Mouse (Mus musculus) pancreas, adult 10 weeks (tissue): Measurements from ENCODE around the gene Zmym3. TPM values are rescaled to one million over a fixed set of nuclear protein-coding genes. Genes with fewer than 3 reads are reported as not detected.

Source experiments
- polyA plus RNA-seq: library from polyadenylated mRNA; stranded (reverse); fragments of 350-450 nt; fragmentation: Illumina TruSeq; extraction: RNeasy Lipid Tissue Mini Kit (QIAGEN cat#74804); gene quantifications from one replicate; pipeline ENCODE4 v1.2.3, GENCODE M21; 2015; ENCODE audit warnings: low read depth, low replicate concordance; ENCODE audit not compliant: insufficient read depth

The Zmym3 gene
- polyA plus RNA-seq = 7.9 TPM

GRCm38 (mm10) chrX:101420700-101421095 lies at the start of gene Zmym3:
Zmym3 (minus strand) TSS chrX:101420849.

DNA sequence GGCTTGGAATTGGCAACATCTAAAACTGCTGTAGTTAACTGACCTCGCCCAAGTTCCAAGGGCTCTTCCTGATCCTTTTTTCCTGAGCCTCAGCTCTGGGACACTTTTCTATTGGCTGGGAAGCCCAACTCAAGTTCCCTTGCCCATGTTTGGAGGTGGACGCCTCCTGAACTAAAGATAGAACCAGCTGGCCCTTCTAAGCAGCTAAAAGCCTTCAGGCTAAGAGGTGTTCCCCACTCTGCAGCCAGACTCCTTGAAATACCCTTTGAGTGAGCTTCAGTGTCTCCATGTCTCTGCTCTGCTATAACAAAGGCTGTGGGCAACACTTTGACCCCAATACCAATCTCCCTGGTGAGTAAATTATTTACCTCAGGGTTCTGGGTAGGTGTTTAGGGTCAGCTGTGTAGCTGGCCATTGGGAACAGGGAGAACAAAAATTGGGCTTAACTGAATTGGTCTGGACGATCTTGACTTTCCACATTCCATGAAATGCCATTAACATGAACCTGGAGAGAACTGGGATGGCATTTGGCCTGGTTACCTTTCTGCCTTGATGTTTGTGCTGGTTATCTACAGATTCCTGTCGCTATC lies 28.3 kb upstream of the Zmym3 start, which contains the start of gene Itgb1bp2:
TSS of gene Itgb1bp2 (plus strand) at position 203 of the 590 bp plus-strand sequence.

GRCm38 (mm10) chrX:101429142-101429949 lies 8.7 kb upstream of the Zmym3 start, which contains the start of gene Nono:
Nono (plus strand) TSS chrX:101429318.

DNA sequence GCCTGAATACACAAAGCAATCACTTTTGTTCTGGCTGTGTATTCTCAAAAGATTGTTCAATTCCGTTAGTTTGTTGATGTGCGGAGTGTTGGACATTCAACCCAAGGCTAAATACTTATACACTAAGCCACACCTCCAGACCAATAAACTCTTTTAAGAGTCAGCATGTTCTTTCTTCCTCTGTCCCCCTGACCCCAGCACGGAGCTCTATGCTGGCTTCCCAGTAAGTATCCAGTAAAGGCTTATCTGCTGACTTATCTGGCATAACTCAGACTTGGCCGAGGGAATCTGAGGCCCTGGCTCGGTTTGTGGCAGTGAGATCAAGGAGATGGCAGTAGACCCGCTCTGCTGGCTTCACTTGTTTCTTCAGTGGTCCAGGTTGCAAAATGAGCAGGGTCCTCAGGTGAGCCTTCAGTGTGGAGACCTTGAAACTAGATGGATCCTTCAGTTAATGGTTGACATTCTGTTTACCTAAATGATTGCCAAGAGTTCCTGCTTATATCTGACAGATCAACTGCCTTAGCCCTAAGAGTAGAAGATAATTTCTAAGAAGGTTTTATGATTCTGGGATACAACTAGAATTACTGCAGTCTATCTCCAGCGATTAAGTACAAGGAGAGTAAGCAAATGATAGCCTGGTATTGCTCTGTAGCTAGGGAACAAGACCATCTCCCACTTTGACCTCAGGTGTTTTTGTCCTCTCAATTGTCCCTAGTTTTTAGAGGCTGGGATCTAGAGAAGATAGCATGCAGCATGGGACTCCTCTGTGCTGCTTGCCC lies 44.3 kb downstream of the Zmym3 start, which contains the start of gene Gjb1:
TSS of gene Gjb1 (plus strand) at position 189 of the 779 bp plus-strand sequence.

Other genes starting within 250 kb of the Zmym3 start
- 6.3 TPM for gene Snx12, start 198.3 kb downstream of the Zmym3 start, polyA plus RNA-seq
- gene Foxo4, start 166.3 kb downstream of the Zmym3 start, polyA plus RNA-seq = 6.7 TPM
- not detected for gene Gm614, start 156.9 kb downstream of the Zmym3 start, polyA plus RNA-seq
- gene Il2rg, start 152.6 kb downstream of the Zmym3 start, polyA plus RNA-seq = 4.7 TPM
- gene Gm20489, start 151.8 kb downstream of the Zmym3 start, polyA plus RNA-seq = not detected
- 35.1 TPM for gene Med12, start 146.8 kb downstream of the Zmym3 start, polyA plus RNA-seq
- gene Nlgn3, start 121.7 kb downstream of the Zmym3 start, polyA plus RNA-seq = 0.11 TPM
- gene Gjb1, start 44.5 kb downstream of the Zmym3 start, polyA plus RNA-seq = 25.7 TPM
- gene Nono, start 8.5 kb upstream of the Zmym3 start, polyA plus RNA-seq = 38.0 TPM
- gene Itgb1bp2, start 28.2 kb upstream of the Zmym3 start, polyA plus RNA-seq = 1.0 TPM
- gene Taf1, start 111.9 kb upstream of the Zmym3 start, polyA plus RNA-seq = 13.7 TPM
- gene Ogt, start 219.2 kb upstream of the Zmym3 start, polyA plus RNA-seq = 47.6 TPM